Mouse (Mus musculus) heart, adult 2 months (tissue): Measurements from ENCODE around the gene Mipep. TPM values are rescaled to one million over a fixed set of nuclear protein-coding genes. Genes with fewer than 3 reads are reported as not detected.

ENCODE experiments used
- DNase-seq, 2 experiments: peaks; one replicate each; pipeline ENCODE4 v3.0.0; 2021
- H3K27ac ChIP-seq: fragments of 200-600 bp; 2 replicates; pipeline ENCODE4 v1.8.1; 2022
- H3K27me3 ChIP-seq: fragments of 200-500 bp; 2 replicates; pipeline ENCODE4 v1.6.1; 2012; ENCODE audit warnings: mild to moderate bottlenecking, low read length, inconsistent platforms, mixed read lengths; ENCODE audit not compliant: control insufficient read depth, insufficient read depth
- H3K36me3 ChIP-seq: fragments of 200-500 bp; 2 replicates; pipeline ENCODE4 v1.6.1; 2012; ENCODE audit warnings: low read length, inconsistent platforms; ENCODE audit not compliant: control insufficient read depth, insufficient read depth
- H3K4me1 ChIP-seq: fragments of 200-500 bp; 2 replicates; pipeline ENCODE4 v1.6.1; 2011; ENCODE audit warnings: low read length; ENCODE audit not compliant: control insufficient read depth, insufficient read depth
- H3K4me3 ChIP-seq: fragments of 200-600 bp; 2 replicates; pipeline ENCODE4 v1.8.1; 2022
- H3K79me2 ChIP-seq: fragments of 200-500 bp; replicated peaks from 2 replicates; pipeline ENCODE4 v1.6.1; 2012; ENCODE audit warnings: mild to moderate bottlenecking, inconsistent platforms, low read length, moderate library complexity, mixed read lengths; ENCODE audit not compliant: control insufficient read depth, insufficient read depth
- H3K9ac ChIP-seq: fragments of 200-500 bp; 2 replicates; pipeline ENCODE4 v1.6.1; 2012; ENCODE audit warnings: low read depth, mild to moderate bottlenecking, control low read depth, inconsistent platforms, low read length, mixed read lengths
- CTCF ChIP-seq: fragments of 200-600 bp; IDR thresholded peaks from 2 replicates; pipeline ENCODE4 v1.8.1; 2022; ENCODE audit warnings: antibody characterized with exemption, mild to moderate bottlenecking, moderate library complexity
- EP300 ChIP-seq: fragments of 200-500 bp; IDR thresholded peaks from 2 replicates; pipeline ENCODE4 v1.6.1; 2011; ENCODE audit warnings: low read depth, low read length, control low read depth; ENCODE audit not compliant: insufficient read depth
- POLR2A ChIP-seq: fragments of 200-500 bp; IDR thresholded peaks from 2 replicates; pipeline ENCODE4 v1.6.1; 2011; ENCODE audit warnings: mild to moderate bottlenecking, low read depth, low read length, control low read depth; ENCODE audit not compliant: insufficient read depth
- WGBS: fragments of 180-500 bp; shearing (Covaris S2); methylation state at CpG from one replicate; pipeline ENCODE4 v1.1.7; 2018; 5-methylcytosine and 5-hydroxymethylcytosine counted together
- intact Hi-C: fragments of 180-260 bp; cut with DNase I; formaldehyde crosslinking; loops from one replicate; pipeline ENCODE4 v1.15.1; 2025
- polyA plus RNA-seq: library from polyadenylated mRNA; depleted of rRNA; stranded (reverse); fragments of >200 nt; gene quantifications from 2 replicates; pipeline ENCODE4 v1.2.3, GENCODE M21; 2012
- total RNA-seq, 2 experiments: library from RNA; stranded (reverse); gene quantifications; 2 replicates each; pipeline ENCODE4 v1.2.3; 2021

Gene Mipep
- total and polyA plus RNA-seq, 3 experiments, result 26.0 to 71.8 (median 61.6) TPM

- WGBS, result 86% methylated on average over 5 of the region's 5 CpGs
- intact Hi-C loops, result no loop called here
- Histone ChIP-seq H3K4me1 (no peaks in the 10 kb centered on the region), H3K27ac (no peak overlapping the region), H3K4me3 (no peak overlapping the region), H3K79me2 (no peaks in the 10 kb centered on the region; the same call in 1 of the 2 replicates), H3K36me3 (no peaks in the 10 kb centered on the region), H3K27me3 (no peaks in the 10 kb centered on the region), H3K9ac (no peak overlapping the region)
- DNase-seq, result no peak
- TF ChIP-seq POLR2A, result no peak
- no peak for TF ChIP-seq CTCF
- TF ChIP-seq EP300, result no peak
These were observed 6.9 kb upstream of the Mipep start for GRCm38 (mm10) chr14:60777485-60777919.

DNA sequence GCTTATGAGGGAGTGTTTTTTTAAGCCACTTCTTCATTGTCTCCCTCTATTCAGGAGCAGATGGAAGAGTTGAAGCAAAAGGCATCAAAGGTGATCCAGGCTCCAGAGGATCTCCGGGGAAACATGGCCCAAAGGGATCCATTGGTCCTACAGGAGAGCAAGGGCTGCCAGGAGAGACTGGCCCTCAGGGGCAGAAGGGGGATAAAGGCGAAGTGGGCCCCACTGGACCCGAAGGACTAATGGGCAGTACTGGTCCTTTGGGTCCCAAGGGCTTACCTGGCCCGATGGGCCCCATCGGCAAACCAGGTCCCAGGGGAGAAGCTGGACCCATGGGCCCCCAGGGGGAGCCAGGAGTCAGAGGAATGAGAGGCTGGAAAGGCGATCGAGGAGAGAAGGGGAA lies 5.2 kb upstream of the Mipep start:
- no peaks in the 10 kb centered on the region for H3K36me3 ChIP-seq
- H3K27ac ChIP-seq, result no peak overlapping the region
- intact Hi-C loops, result no loop called here
- WGBS, result 91% methylated on average over 7 of the region's 7 CpGs
- no peaks in the 10 kb centered on the region for H3K4me1 ChIP-seq
- no peaks in the 10 kb centered on the region for H3K79me2 ChIP-seq
- DNase-seq, result no peak
- H3K9ac ChIP-seq, result no peak overlapping the region
- TF ChIP-seq CTCF, result no peak
- TF ChIP-seq POLR2A, result no peak
- TF ChIP-seq EP300, result no peak
- no peaks in the 10 kb centered on the region for H3K27me3 ChIP-seq
- H3K4me3 ChIP-seq, result no peak overlapping the region

DNA sequence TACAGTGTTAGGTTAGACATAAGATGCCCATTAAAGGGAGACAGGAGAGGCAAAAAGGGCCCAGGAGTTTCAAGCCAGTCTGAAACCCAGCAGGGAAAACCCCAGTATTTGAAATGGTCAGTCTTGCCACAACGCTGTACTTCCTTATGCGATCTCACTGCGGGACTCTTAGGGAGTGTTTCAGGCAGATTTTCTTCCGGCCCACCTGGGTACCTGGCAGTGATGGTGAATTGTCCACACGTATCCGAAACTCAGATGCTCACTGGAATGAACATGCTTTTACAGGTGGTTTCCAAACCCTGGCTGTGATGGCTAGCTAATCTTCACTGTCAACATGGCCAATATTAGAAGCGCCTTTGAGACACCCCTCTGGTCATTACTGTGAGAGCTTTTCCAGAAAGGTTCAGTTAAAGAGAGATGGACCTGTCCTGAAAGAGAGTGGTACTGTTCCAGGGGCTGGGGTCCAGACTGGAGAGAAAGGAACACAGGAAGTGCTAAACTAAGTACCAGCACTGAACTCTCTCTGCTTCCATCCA lies 2.2 kb upstream of the Mipep start:
- no peak overlapping the region for H3K9ac ChIP-seq
- H3K27ac ChIP-seq, result no peak overlapping the region
- no peaks in the 10 kb centered on the region for H3K36me3 ChIP-seq
- DNase-seq, result no peak
- no peaks in the 10 kb centered on the region for H3K4me1 ChIP-seq
- intact Hi-C loops, result loop anchor here (10.0 kb wide), 2 partner anchors 527 to 663 kb away; partner anchors contain the start of genes Gm49336 and Nupl1
- TF ChIP-seq POLR2A (no peak), CTCF (no peak), EP300 (no peak)
- 33% methylated on average over 7 of the region's 7 CpGs for WGBS
- H3K79me2 ChIP-seq, result no peaks in the 10 kb centered on the region
- H3K4me3 ChIP-seq, result no peak overlapping the region
- no peaks in the 10 kb centered on the region for H3K27me3 ChIP-seq

- Histone ChIP-seq H3K27me3 (no peaks in the 10 kb centered on the region), H3K79me2 (no peaks in the 10 kb centered on the region), H3K36me3 (no peaks in the 10 kb centered on the region), H3K27ac (no peak overlapping the region), H3K4me1 (no peaks in the 10 kb centered on the region), H3K9ac (no peak overlapping the region), H3K4me3 (no peak overlapping the region)
- DNase-seq, result no peak
- WGBS, result 30% methylated on average over 8 of the region's 8 CpGs
- intact Hi-C loops, result loop anchor here (10.0 kb wide), 2 partner anchors 528 to 662 kb away; partner anchors contain the start of genes Gm49336 and Nupl1
- no peak for TF ChIP-seq CTCF
- TF ChIP-seq POLR2A, result no peak
- no peak for TF ChIP-seq EP300
These were observed 1.2 kb upstream of the Mipep start for GRCm38 (mm10) chr14:60783196-60783595.

DNA sequence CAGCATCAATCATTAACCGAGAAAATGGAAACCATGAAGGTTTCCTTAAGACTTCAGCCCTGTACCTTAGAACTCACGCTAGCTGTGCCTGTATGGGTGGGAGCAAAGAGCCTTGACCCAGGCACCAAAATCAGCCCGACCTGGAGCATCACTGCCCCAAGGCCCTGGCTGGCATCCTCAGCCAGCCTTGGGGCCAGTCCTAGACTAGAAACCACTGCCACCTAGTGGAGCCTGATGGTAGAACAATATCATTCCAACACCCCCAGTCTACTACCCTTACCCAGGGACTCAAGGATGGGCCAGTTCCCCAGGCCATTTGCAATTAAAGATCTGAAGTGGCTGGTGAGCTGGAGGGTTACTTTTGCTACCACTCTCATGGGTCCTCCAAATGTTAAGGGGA lies 5.7 kb downstream of the Mipep start:
- Histone ChIP-seq H3K79me2 (no peaks in the 10 kb centered on the region), H3K4me1 (no peaks in the 10 kb centered on the region), H3K36me3 (no peaks in the 10 kb centered on the region), H3K9ac (no peak overlapping the region), H3K27me3 (no peaks in the 10 kb centered on the region), H3K27ac (no peak overlapping the region), H3K4me3 (no peak overlapping the region)
- peak; percentile 85 for TF ChIP-seq CTCF
- no peak for TF ChIP-seq POLR2A
- intact Hi-C loops, result no loop called here
- 48% methylated on average over 3 of the region's 3 CpGs for WGBS
- DNase-seq, result peak in 1 of 2 experiments; percentile 36

- WGBS, result 83% methylated on average over 4 of the region's 4 CpGs
- DNase-seq, result no peak
- Histone ChIP-seq H3K36me3 (no peaks in the 10 kb centered on the region), H3K9ac (no peak overlapping the region), H3K4me1 (no peaks in the 10 kb centered on the region), H3K27me3 (no peaks in the 10 kb centered on the region), H3K4me3 (no peak overlapping the region), H3K79me2 (no peaks in the 10 kb centered on the region), H3K27ac (no peak overlapping the region)
- TF ChIP-seq POLR2A (no peak), EP300 (no peak), CTCF (no peak)
- intact Hi-C loops, result no loop called here
These were observed 12.4 kb downstream of the Mipep start for GRCm38 (mm10) chr14:60796600-60797322.
